Mouse (Mus musculus) lung, adult 2 months (tissue): Measurements from ENCODE around the gene 4930535I16Rik.

Experiments used
- CTCF ChIP-seq: fragments of 200-500 bp; IDR thresholded peaks from 2 replicates; pipeline ENCODE4 v1.5.1; 2011; ENCODE audit warnings: mild to moderate bottlenecking, low read length, control low read depth; ENCODE audit not compliant: insufficient read depth
- POLR2A ChIP-seq: fragments of 200-500 bp; IDR thresholded peaks from 2 replicates; pipeline ENCODE4 v1.6.1; 2011; ENCODE audit warnings: low read depth, mild to moderate bottlenecking, control low read depth, low read length, borderline replicate concordance; ENCODE audit errors: extremely low read depth

DNA sequence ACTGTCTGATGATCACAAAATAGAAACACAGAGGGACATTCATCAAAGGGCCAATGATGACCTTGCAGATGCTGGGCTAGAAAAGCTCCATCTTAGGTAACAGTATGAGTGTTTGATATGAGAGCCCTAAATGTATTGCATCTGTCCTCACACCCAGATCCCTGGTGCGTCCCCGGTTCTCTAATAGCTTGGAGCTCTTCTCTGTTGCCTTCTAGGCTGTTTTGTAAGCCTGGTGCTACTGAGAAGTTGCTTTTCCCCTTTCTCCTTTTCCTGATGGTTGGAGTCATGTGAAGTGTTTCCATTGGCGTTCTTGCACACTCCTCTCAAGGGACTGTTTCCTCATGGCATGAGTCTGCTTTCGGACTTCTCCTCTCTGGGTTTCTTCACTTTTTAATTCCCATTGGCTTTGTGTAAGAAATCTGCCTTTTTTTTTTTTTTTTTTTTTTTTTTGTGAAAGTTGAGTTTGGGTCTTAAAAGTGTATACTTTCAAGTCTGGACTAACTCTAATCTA is 3.3 kb upstream of the 4930535I16Rik start:
- no peak for TF ChIP-seq CTCF
- no peak for TF ChIP-seq POLR2A
